Mouse (Mus musculus) v-Abl transformed pro-B cells (cell line): ENCODE results near the gene Bhmt.
"Not testable (repeated sequence)": the region's sequence is repeated elsewhere in the genome, so short reads cannot be mapped to it uniquely, and the experiment has no call there.

Source experiments
- in situ Hi-C, 2 experiments: fragments of 400-800 bp; cut with MboI; formaldehyde crosslinking; loops; one replicate each; pipeline ENCODE4 v1.15.1; 2025; ENCODE audit not compliant: unreplicated experiment in 2 of 2

The Bhmt gene

GRCm38 (mm10) chr13:93612660-93613607 lies 24.8 kb downstream of the Bhmt start:
- in situ Hi-C loops: loop anchor here (10.0 to 25.0 kb wide), 6 partner anchors 102 to 1051 kb away; no protein-coding TSS in a partner anchor

DNA sequence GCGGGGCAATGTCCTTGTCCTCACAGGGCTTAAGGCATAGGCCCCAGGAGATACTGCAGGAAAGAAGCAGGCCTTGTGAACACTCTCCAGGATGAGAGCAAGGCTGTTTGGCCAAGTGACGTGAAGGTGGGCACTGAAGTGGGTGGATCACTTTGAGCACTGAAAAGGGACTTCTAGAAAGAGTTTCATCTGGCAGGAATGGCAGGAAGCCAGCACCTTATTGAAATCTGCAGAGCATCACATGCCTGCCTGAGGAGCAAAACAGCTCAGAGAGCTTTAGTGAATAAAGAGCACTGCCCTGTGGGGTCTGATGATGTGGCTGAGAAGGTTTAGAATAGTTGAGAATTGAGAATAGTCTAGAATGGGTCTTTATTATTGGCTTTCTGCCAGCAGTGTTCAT lies 29.3 kb downstream of the Bhmt start:
- in situ Hi-C loops: loop anchor here (5.0 to 25.0 kb wide), 5 partner anchors 266 to 1046 kb away; partner anchors contain the start of gene Spz1 (in 1 of the 2)

DNA sequence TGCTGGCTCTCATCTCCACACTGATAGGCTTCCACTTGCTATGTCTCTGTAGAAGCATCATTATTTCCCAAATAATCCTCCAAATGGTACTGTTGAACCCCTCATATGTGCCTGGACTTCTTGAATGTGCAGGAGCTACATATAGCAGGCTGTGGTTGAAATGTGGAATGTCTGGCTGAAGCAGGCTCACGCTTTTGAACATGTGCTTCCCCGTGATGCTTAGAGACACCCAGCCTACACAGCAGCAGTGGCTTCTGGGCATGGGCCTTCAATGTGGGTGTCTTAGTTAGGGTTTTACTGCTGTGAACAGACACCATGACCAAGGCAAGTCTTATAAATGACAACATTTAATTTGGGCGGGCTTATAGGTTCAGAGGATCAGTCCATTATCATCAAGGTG lies 30.1 kb downstream of the Bhmt start:
- in situ Hi-C loops: loop anchor here (5.0 to 25.0 kb wide), 5 partner anchors 265 to 1045 kb away; partner anchors contain the start of gene Spz1 (in 1 of the 2)

GRCm38 (mm10) chr13:93606868-93607578 lies 30.7 kb downstream of the Bhmt start:
- in situ Hi-C loops: loop anchor here (5.0 to 25.0 kb wide), 5 partner anchors 265 to 1045 kb away; partner anchors contain the start of gene Spz1 (in 1 of the 2)

DNA sequence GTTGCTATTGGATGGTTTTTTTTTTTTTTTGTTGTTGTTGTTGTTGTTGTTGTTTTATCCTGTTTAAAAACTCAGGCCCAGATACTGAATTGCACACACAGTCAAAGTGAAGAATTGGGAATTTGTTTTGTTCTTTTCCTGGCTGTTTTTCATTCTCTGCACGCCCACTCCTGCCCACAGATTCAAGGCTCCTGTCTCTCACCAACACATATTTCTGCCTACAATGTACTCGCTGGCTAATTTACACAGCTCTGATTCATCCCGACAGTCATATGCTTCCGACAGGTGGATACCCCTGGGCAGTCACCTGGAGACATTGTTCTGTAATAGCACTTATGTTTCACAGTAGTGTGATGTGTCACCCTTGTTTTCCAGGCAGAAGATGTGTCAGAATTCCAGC lies 33.1 kb downstream of the Bhmt start:
- in situ Hi-C loops: loop anchor here (5.0 to 25.0 kb wide), 5 partner anchors 262 to 1042 kb away; partner anchors contain the start of gene Spz1 (in 1 of the 2)

DNA sequence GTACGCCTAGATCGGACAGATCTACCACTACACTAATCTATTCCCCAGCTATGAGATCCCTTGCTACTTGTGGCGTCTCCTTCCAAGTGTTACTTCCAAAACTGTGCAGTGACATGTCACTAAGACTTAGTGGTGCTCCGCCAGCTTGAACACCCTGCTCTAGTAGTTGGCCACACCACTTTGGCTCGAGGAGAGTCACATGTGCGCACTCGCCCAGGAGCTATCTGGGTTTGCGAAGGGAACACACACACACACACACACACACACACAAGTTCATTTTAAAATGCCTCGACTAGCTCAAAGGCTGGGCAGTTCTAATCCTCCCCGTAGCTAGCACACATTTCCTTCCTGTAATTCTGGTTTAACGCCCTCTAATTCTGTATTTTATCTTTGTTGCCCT lies 36.2 kb downstream of the Bhmt start:
- in situ Hi-C loops: loop anchor here (10.0 to 25.0 kb wide), 4 partner anchors 364 to 1039 kb away; partner anchors contain the start of gene Spz1 (in 1 of the 2)

DNA sequence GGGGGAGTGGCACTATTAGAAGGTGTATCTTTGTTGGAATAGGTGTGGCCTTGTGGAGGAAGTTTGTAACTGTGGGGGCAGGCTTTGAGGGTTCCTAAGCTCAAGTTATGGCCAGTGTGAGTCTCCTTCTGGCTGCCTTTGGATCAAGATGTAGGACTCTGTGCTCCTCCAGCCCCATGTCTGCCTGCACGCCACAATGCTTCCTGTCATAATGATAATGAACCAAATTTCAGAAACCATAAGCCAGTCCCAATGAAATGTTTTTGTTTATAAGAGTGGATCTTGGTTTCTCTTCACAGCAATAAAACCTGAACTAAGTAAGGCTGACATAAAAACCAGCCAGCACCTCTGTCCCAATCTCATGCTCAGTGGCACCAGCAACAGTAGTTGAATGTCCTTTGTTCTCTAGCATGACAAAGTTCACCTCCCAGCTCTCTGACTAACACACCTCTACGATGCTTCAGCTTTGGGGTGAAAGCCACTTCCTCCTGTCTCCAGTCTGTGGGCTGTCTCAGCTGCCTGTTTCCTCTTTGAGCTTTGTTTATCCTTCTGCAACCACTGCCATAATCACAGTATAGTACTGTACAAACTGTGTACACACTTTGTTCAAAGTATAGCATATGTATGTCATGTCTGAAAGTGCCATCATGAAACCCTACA lies 44.6 kb downstream of the Bhmt start:
- in situ Hi-C loops: no loop called here

- in situ Hi-C loops: not testable (repeated sequence)
Measured at GRCm38 (mm10) chr13:93582526-93582925, 55.2 kb downstream of the Bhmt start.

DNA sequence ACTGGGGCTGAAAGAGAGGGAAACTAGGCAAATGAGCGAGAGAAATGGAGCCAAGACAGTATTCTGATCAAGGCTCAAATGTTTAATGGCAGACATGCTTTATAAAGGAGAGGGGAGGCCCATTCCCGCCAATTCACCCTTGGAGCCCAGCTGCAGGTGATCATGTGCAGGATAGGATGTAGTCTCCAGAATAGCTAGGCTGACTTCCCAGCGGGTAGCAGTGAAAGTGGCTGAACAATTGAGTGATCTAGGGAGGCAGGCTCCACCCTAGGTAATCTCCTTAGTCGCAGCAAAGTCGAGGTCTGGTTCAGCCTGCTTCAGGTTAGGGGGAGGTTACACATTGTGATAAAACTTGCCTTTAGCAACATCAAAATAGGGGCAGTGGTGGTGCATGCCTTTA lies 57.3 kb downstream of the Bhmt start:
- in situ Hi-C loops: no loop called here

- in situ Hi-C loops: no loop called here
Measured at GRCm38 (mm10) chr13:93569676-93570075, 68.1 kb downstream of the Bhmt start.
